Mouse (Mus musculus) kidney, adult 18-20 months (tissue): ENCODE results near the gene Lipm.

Experiments used
- DNase-seq: peaks from one replicate; pipeline ENCODE4 v3.0.0; 2021

Lipm gene

GRCm38 (mm10) chr19:34166386-34166785 lies 65.7 kb downstream of the Lipm start:
- no peak for DNase-seq

GRCm38 (mm10) chr19:34167896-34168661 lies 67.3 kb downstream of the Lipm start:
- DNase-seq: no peak

- no peak for DNase-seq
Observed at GRCm38 (mm10) chr19:34169121-34169520, 68.4 kb downstream of the Lipm start.

DNA sequence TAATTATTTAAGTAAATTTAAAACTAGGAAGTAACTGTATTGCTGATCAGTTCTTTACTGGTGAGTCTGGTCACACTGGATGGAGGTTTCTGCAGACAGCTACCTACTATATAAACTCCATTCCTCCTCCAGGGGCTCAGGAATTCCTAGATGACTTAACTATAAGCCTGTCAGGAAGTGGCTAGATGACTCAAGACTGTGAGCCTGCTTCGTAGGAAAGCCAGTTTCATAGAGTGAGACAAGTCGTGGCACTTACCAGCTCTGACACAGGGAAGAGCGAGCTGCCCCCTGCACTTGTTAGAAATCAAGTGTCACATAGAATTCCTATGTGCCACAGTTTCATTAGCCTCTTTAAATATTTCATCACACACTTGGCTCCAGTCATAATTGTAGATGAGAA lies 70.4 kb downstream of the Lipm start:
- DNase-seq: no peak
